Mouse (Mus musculus) midbrain, embryonic 13.5 days (tissue): Measurements from ENCODE around the gene Nppa. TPM values are rescaled to one million over a fixed set of nuclear protein-coding genes. Genes with fewer than 3 reads are reported as not detected.
A peak's percentile ranks its signal among the peaks of the same experiment; 100 is the strongest.
"Not testable (repeated sequence)": the region's sequence is repeated elsewhere in the genome, so short reads cannot be mapped to it uniquely, and the experiment has no call there.

Experiments used
- ATAC-seq: fragments of 200-750 bp; cut with Nextera tagmentation; 2 replicates; pipeline ENCODE4 v1.8.0; 2017; ENCODE audit warnings: mild to moderate bottlenecking, moderate TSS enrichment, moderate library complexity
- H3K27ac ChIP-seq: fragments of 300-500 bp; sonication (generic); 2 replicates; pipeline ENCODE4 v1.5.1; 2015; ENCODE audit warnings: inconsistent platforms, mild to moderate bottlenecking, moderate library complexity
- H3K27me3 ChIP-seq: fragments of 300-500 bp; sonication (generic); 2 replicates; pipeline ENCODE4 v1.6.1; 2015; ENCODE audit warnings: mild to moderate bottlenecking, inconsistent platforms
- H3K36me3 ChIP-seq: fragments of 300-500 bp; sonication (generic); 2 replicates; pipeline ENCODE4 v1.6.1; 2015; ENCODE audit warnings: mild to moderate bottlenecking, inconsistent platforms
- H3K4me1 ChIP-seq: fragments of 300-500 bp; sonication (generic); replicated peaks from 2 replicates; pipeline ENCODE4 v1.6.1; 2015; ENCODE audit warnings: inconsistent platforms
- H3K4me2 ChIP-seq: fragments of 300-500 bp; sonication (generic); replicated peaks from 2 replicates; pipeline ENCODE4 v1.6.1; 2015; ENCODE audit warnings: moderate library complexity, mild to moderate bottlenecking, inconsistent platforms
- H3K4me3 ChIP-seq: fragments of 300-500 bp; sonication (generic); replicated peaks from 2 replicates; pipeline ENCODE4 v1.5.1; 2015; ENCODE audit warnings: mild to moderate bottlenecking, inconsistent platforms
- H3K9ac ChIP-seq: fragments of 300-500 bp; sonication (generic); replicated peaks from 2 replicates; pipeline ENCODE4 v1.6.1; 2015; ENCODE audit warnings: mild to moderate bottlenecking, inconsistent platforms
- H3K9me3 ChIP-seq: fragments of 300-500 bp; sonication (generic); 2 replicates; pipeline ENCODE4 v1.6.1; 2016; ENCODE audit warnings: mild to moderate bottlenecking, inconsistent platforms
- whole genome bisulfite sequencing: fragments of 180-500 bp; shearing (Covaris S2); methylation state at CpG from one replicate; pipeline ENCODE4 v1.1.7; 2015; 5-methylcytosine and 5-hydroxymethylcytosine counted together
- polyA plus RNA-seq: library from polyadenylated mRNA; unstranded; fragments of >200 nt; fragmentation: Nextera tagmentation; extraction: Ambion mirVana; gene quantifications from 2 replicates; pipeline ENCODE4 v1.2.1, GENCODE M21; 2015

The Nppa gene
- polyA plus RNA-seq, 1 experiment from 2014 or later, result 2.5 TPM

GRCm38 (mm10) chr4:148040933-148041610 lies 40.5 kb downstream of the Nppa start:
- ATAC-seq, result peak; percentile 53
- peaks cover 28% of the 10 kb centered on the region for H3K36me3 ChIP-seq
- H3K9me3 ChIP-seq, result no peaks in the 10 kb centered on the region
- peak overlapping the region; percentile 89 for H3K27ac ChIP-seq
- H3K4me1 ChIP-seq, result peaks cover 75% of the 10 kb centered on the region
- peak overlapping the region; percentile 91 for H3K4me2 ChIP-seq
- WGBS, result 0% methylated on average over 19 of the region's 19 CpGs
- peak overlapping the region; percentile 91 for H3K4me3 ChIP-seq
- H3K27me3 ChIP-seq, result no peaks in the 10 kb centered on the region
- peak overlapping the region; percentile 77 for H3K9ac ChIP-seq

- Histone ChIP-seq H3K27me3 (no peaks in the 10 kb centered on the region), H3K9me3 (no peaks in the 10 kb centered on the region), H3K9ac (peak overlapping the region; percentile 77), H3K4me1 (peaks cover 81% of the 10 kb centered on the region), H3K36me3 (peaks cover 28% of the 10 kb centered on the region), H3K27ac (peak overlapping the region; percentile 89), H3K4me2 (peak overlapping the region; percentile 91), H3K4me3 (peak overlapping the region; percentile 91)
- no peak for ATAC-seq
- WGBS, result 5% methylated on average over 16 of the region's 16 CpGs
These were observed 41.2 kb downstream of the Nppa start for GRCm38 (mm10) chr4:148041611-148042191.

GRCm38 (mm10) chr4:148043327-148043726 lies 42.8 kb downstream of the Nppa start:
- peaks cover 40% of the 10 kb centered on the region for H3K36me3 ChIP-seq
- not testable (repeated sequence) for H3K9me3 ChIP-seq, H3K4me3 ChIP-seq, H3K9ac ChIP-seq, H3K27me3 ChIP-seq, ATAC-seq, H3K27ac ChIP-seq
- WGBS, result 93% methylated on average over 6 of the region's 8 CpGs
- peak overlapping the region; percentile 91; the same call in 1 of the 2 replicates for H3K4me2 ChIP-seq
- H3K4me1 ChIP-seq, result peaks cover 73% of the 10 kb centered on the region

GRCm38 (mm10) chr4:148044113-148044512 lies 43.6 kb downstream of the Nppa start:
- no peak overlapping the region for H3K4me3 ChIP-seq
- no peaks in the 10 kb centered on the region for H3K27me3 ChIP-seq
- H3K9me3 ChIP-seq, result no peaks in the 10 kb centered on the region
- H3K4me1 ChIP-seq, result peaks cover 72% of the 10 kb centered on the region
- H3K27ac ChIP-seq, result no peak overlapping the region
- no peak overlapping the region for H3K9ac ChIP-seq
- no peak for ATAC-seq
- no peak overlapping the region for H3K4me2 ChIP-seq
- H3K36me3 ChIP-seq, result peaks cover 47% of the 10 kb centered on the region
- 93% methylated on average over 2 of the region's 2 CpGs for WGBS

- Histone ChIP-seq H3K27ac (peak overlapping the region; percentile 11; the same call in 1 of the 2 replicates), H3K4me3 (no peak overlapping the region), H3K4me2 (0 out of 2 replicates have a peak overlapping the region, but pooled peaks have one; percentile 15), H3K36me3 (peaks cover 70% of the 10 kb centered on the region), H3K9ac (peak overlapping the region; percentile 32; the same call in 1 of the 2 replicates), H3K9me3 (no peaks in the 10 kb centered on the region), H3K27me3 (no peaks in the 10 kb centered on the region), H3K4me1 (peaks cover 48% of the 10 kb centered on the region)
- ATAC-seq, result peak; percentile 41
- WGBS, result 43% methylated on average over 4 of the region's 4 CpGs
These were observed 46.0 kb downstream of the Nppa start for GRCm38 (mm10) chr4:148046450-148047031.

GRCm38 (mm10) chr4:148050396-148050914 lies 49.9 kb downstream of the Nppa start:
- peaks cover 15% of the 10 kb centered on the region for H3K4me1 ChIP-seq
- H3K4me2 ChIP-seq, H3K27me3 ChIP-seq, H3K4me3 ChIP-seq, H3K27ac ChIP-seq, ATAC-seq, H3K9ac ChIP-seq, H3K9me3 ChIP-seq: not testable (repeated sequence)
- 97% methylated on average over 3 of the region's 3 CpGs for WGBS
- H3K36me3 ChIP-seq, result peaks cover 93% of the 10 kb centered on the region

- H3K36me3 ChIP-seq, result peaks cover 94% of the 10 kb centered on the region
- 97% methylated on average over 13 of the region's 13 CpGs for WGBS
- no peak for ATAC-seq
These were observed 50.7 kb downstream of the Nppa start for GRCm38 (mm10) chr4:148051046-148051776.

More at GRCm38 (mm10) chr4:148051046-148051776, 50.7 kb downstream of the Nppa start:
- Histone ChIP-seq H3K4me1 (peaks cover 7% of the 10 kb centered on the region), H3K27me3 (no peaks in the 10 kb centered on the region), H3K27ac (0 out of 2 replicates have a peak overlapping the region, but pooled peaks have one; percentile 5), H3K4me2 (no peak overlapping the region), H3K9me3 (no peaks in the 10 kb centered on the region), H3K4me3 (no peak overlapping the region), H3K9ac (no peak overlapping the region)

Other genes starting within 250 kb of the Nppa start
- gene Zfp984, start 190.9 kb upstream of the Nppa start, polyA plus RNA-seq, result 3.9 and 4.6 TPM in 2 replicates
- 6.2 and 7.7 TPM in 2 replicates for gene Zfp933, start 152.4 kb upstream of the Nppa start, polyA plus RNA-seq
- 47.4 and 50.3 TPM in 2 replicates for gene Miip, start 131.9 kb upstream of the Nppa start, polyA plus RNA-seq
- 11.6 and 12.1 TPM in 2 replicates for gene Fv1, start 131.7 kb upstream of the Nppa start, polyA plus RNA-seq
- 77.3 and 78.6 TPM in 2 replicates for gene Mfn2, start 96.0 kb upstream of the Nppa start, polyA plus RNA-seq
- 18.7 and 20.4 TPM in 2 replicates for gene Plod1, start 64.0 kb upstream of the Nppa start, polyA plus RNA-seq
- 10.2 and 13.6 TPM in 2 replicates for gene 2510039O18Rik, start 59.8 kb upstream of the Nppa start, polyA plus RNA-seq
- 0.36 TPM in 1 of 2 replicates, not detected in the other for gene Nppb, start 14.9 kb upstream of the Nppa start, polyA plus RNA-seq
- 33.9 and 35.3 TPM in 2 replicates for gene Clcn6, start 38.1 kb downstream of the Nppa start, polyA plus RNA-seq
- gene Mthfr, start 38.4 kb downstream of the Nppa start, polyA plus RNA-seq, result 26.6 and 28.4 TPM in 2 replicates
- 5.4 and 7.9 TPM in 2 replicates for gene Agtrap, start 87.3 kb downstream of the Nppa start, polyA plus RNA-seq
- gene Mad2l2, start 129.7 kb downstream of the Nppa start, polyA plus RNA-seq, result 105 and 106 TPM in 2 replicates
- gene Draxin, start 130.0 kb downstream of the Nppa start, polyA plus RNA-seq, result 14.6 and 20.4 TPM in 2 replicates
- 15.9 and 19.6 TPM in 2 replicates for gene Fbxo6, start 151.4 kb downstream of the Nppa start, polyA plus RNA-seq
- gene Fbxo44, start 159.8 kb downstream of the Nppa start, polyA plus RNA-seq, result 97.8 and 103 TPM in 2 replicates
- 2.3 and 2.4 TPM in 2 replicates for gene Fbxo2, start 159.9 kb downstream of the Nppa start, polyA plus RNA-seq